Mouse (Mus musculus): ENCODE measurements around the gene Mettl1. TPM values are rescaled to one million over a fixed set of nuclear protein-coding genes. Genes with fewer than 3 reads are reported as not detected.
"Not testable (repeated sequence)": the region's sequence is repeated elsewhere in the genome, so short reads cannot be mapped to it uniquely, and the experiment has no call there.

The Mettl1 gene
- polyA plus RNA-seq, 1 experiment from 2014 or later, result 67.4 TPM

DNA sequence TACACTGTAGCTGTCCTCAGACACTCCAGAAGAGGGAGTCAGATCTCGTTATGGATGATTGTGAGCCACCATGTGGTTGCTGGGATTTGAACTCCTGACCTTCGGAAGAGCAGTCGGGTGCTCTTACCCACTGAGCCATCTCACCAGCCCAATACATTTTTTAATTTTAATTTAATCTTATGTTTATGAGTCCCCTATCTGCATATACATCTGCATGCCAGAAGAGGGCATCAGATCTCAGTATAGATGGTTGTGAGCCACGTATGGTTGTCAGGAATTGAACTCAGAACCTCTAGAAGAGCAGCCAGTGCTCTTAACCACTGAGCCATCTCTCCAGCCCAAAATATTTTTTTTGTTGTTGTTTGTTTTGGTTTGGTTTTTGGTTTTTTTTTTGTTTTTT, 31.1 kb downstream of the Mettl1 start:
- not testable (repeated sequence) for H3K9ac ChIP-seq; H3K4me2 ChIP-seq; H3K27ac ChIP-seq; ATAC-seq (replicated peaks; ENCODE audit: low FRiP score); H3K4me3 ChIP-seq (replicated peaks); H3K9me3 ChIP-seq (replicated peaks)
- peaks cover 16% of the 10 kb centered on the region for H3K36me3 ChIP-seq
- H3K27me3 ChIP-seq, result peaks cover 24% of the 10 kb centered on the region
- 85% methylated on average over 4 of the region's 4 CpGs for WGBS
- H3K4me1 ChIP-seq, result peaks cover 25% of the 10 kb centered on the region

GRCm38 (mm10) chr10:127072969-127073368, 31.8 kb downstream of the Mettl1 start:
- 66% methylated on average over 2 of the region's 2 CpGs for WGBS
- Histone ChIP-seq H3K27me3 (peaks cover 31% of the 10 kb centered on the region), H3K4me1 (peaks cover 26% of the 10 kb centered on the region)
- not testable (repeated sequence) for H3K27ac ChIP-seq; H3K9ac ChIP-seq; H3K36me3 ChIP-seq; H3K9me3 ChIP-seq (replicated peaks); ATAC-seq (replicated peaks; ENCODE audit: low FRiP score); H3K4me3 ChIP-seq (replicated peaks); H3K4me2 ChIP-seq

- Histone ChIP-seq H3K27me3 (peaks cover 41% of the 10 kb centered on the region), H3K4me2 (no peak overlapping the region), H3K36me3 (no peaks in the 10 kb centered on the region; the same call in 1 of the 2 replicates), H3K9ac (no peak overlapping the region), H3K27ac (no peak overlapping the region), H3K9me3 (replicated peaks) (no peaks in the 10 kb centered on the region), H3K4me1 (peaks cover 26% of the 10 kb centered on the region), H3K4me3 (replicated peaks) (no peak overlapping the region)
- ATAC-seq (replicated peaks; ENCODE audit: low FRiP score), result no peak
- 84% methylated on average over 1 of the region's 1 CpGs for WGBS
These were observed 32.8 kb downstream of the Mettl1 start for GRCm38 (mm10) chr10:127073981-127074380.

DNA sequence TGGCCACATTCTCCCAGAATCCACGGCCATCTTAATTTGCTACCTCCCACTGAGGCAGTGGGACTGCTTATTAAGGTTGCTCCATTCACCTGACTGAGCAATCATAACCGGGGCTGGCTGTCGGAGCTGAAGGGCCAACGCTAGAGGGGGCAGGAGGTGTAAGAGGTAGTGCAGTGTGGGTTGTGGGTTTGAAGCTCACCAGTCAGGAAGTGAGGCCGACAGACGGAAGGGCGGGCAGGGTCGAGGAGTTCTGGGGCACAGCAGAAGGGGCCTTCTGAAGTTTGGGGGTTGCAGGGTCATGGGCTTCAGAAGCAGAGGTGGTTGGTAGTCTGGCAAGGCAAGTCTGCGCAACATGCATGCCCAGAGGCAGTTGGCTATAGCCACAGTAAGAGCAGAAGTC, 33.9 kb downstream of the Mettl1 start, which contains the start of gene Agap2:
Gene Agap2, plus strand, starts transcription at position 205 of the 400 bp plus-strand sequence.
- Histone ChIP-seq H3K4me3 (replicated peaks) (no peak within 1 kb of the TSS), H3K27ac (no peak within 1 kb of the TSS), H3K9ac (no peak within 1 kb of the TSS), H3K4me2 (no peak within 1 kb of the TSS), H3K9me3 (replicated peaks) (no peaks in the 10 kb centered on the region), H3K36me3 (no peaks in the 10 kb centered on the region), H3K27me3 (peaks cover 52% of the 10 kb centered on the region), H3K4me1 (peaks cover 30% of the 10 kb centered on the region)
- 63% methylated on average over 9 of the region's 9 CpGs for WGBS
- ATAC-seq (replicated peaks; ENCODE audit: low FRiP score), result no peak

- H3K4me1 ChIP-seq, result peaks cover 36% of the 10 kb centered on the region
- H3K9me3 ChIP-seq (replicated peaks), result no peaks in the 10 kb centered on the region
- 64% methylated on average over 8 of the region's 8 CpGs for WGBS
- H3K9ac ChIP-seq, result no peak overlapping the region
- no peak overlapping the region for H3K4me3 ChIP-seq (replicated peaks)
- no peaks in the 10 kb centered on the region for H3K36me3 ChIP-seq
- no peak overlapping the region for H3K4me2 ChIP-seq
- H3K27me3 ChIP-seq, result peaks cover 58% of the 10 kb centered on the region
- no peak overlapping the region for H3K27ac ChIP-seq
- no peak for ATAC-seq (replicated peaks; ENCODE audit: low FRiP score)
These were observed 34.4 kb downstream of the Mettl1 start for GRCm38 (mm10) chr10:127075651-127076050.

GRCm38 (mm10) chr10:127076082-127076481, 34.9 kb downstream of the Mettl1 start:
- WGBS, result 34% methylated on average over 4 of the region's 4 CpGs
- H3K4me1 ChIP-seq, result peaks cover 36% of the 10 kb centered on the region
- no peak for ATAC-seq (replicated peaks; ENCODE audit: low FRiP score)
- no peak overlapping the region for H3K27ac ChIP-seq
- H3K4me3 ChIP-seq (replicated peaks), result no peak overlapping the region
- peaks cover 62% of the 10 kb centered on the region for H3K27me3 ChIP-seq
- no peaks in the 10 kb centered on the region for H3K36me3 ChIP-seq
- H3K9ac ChIP-seq, result no peak overlapping the region
- H3K9me3 ChIP-seq (replicated peaks), result no peaks in the 10 kb centered on the region
- no peak overlapping the region for H3K4me2 ChIP-seq

DNA sequence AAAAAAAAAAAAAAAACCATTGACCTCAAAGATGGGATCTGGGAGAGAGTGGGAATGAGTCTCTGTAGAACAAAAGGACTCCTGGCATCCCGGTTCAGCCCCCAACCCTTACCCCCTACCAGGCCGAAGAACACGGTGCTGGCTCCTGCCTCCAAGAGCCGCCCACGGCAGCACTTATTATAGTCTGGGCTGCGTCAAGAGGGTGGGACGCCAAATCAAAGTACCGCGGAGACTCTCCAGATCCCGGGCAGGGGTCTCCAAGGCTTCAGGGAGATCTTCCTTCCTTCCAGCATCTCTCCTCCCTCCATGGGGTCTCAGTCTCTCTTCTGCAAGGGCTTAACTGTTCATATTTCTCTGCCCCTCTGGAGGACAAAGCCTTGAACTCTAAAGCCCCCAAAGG, 36.3 kb downstream of the Mettl1 start:
- H3K9ac ChIP-seq, result no peak overlapping the region
- no peak for ATAC-seq (replicated peaks; ENCODE audit: low FRiP score)
- H3K4me2 ChIP-seq, result no peak overlapping the region
- H3K36me3 ChIP-seq, result no peaks in the 10 kb centered on the region
- H3K4me1 ChIP-seq, result peaks cover 46% of the 10 kb centered on the region
- no peak overlapping the region for H3K27ac ChIP-seq
- H3K4me3 ChIP-seq (replicated peaks), result no peak overlapping the region
- H3K9me3 ChIP-seq (replicated peaks), result no peaks in the 10 kb centered on the region
- 6% methylated on average over 10 of the region's 10 CpGs for WGBS
- peaks cover 76% of the 10 kb centered on the region for H3K27me3 ChIP-seq

- Histone ChIP-seq H3K27me3 (peaks cover 82% of the 10 kb centered on the region), H3K9ac (no peak overlapping the region), H3K4me1 (peaks cover 47% of the 10 kb centered on the region), H3K36me3 (no peaks in the 10 kb centered on the region), H3K4me2 (peak overlapping the region; percentile 93), H3K27ac (no peak overlapping the region), H3K4me3 (replicated peaks) (peak overlapping the region; percentile 53), H3K9me3 (replicated peaks) (no peaks in the 10 kb centered on the region)
- no peak for ATAC-seq (replicated peaks; ENCODE audit: low FRiP score)
- 4% methylated on average over 12 of the region's 12 CpGs for WGBS
These were observed 36.9 kb downstream of the Mettl1 start for GRCm38 (mm10) chr10:127078001-127078676.

- H3K9ac ChIP-seq, result peak overlapping the region; percentile 47
- peak overlapping the region; percentile 93 for H3K4me2 ChIP-seq
- peaks cover 50% of the 10 kb centered on the region for H3K4me1 ChIP-seq
- H3K9me3 ChIP-seq (replicated peaks), result no peaks in the 10 kb centered on the region
- no peaks in the 10 kb centered on the region for H3K36me3 ChIP-seq
- H3K4me3 ChIP-seq (replicated peaks), result peak overlapping the region; percentile 53
- peak; percentile 12; the same call in 1 of the 2 replicates for ATAC-seq (replicated peaks; ENCODE audit: low FRiP score)
- under 1% methylated on average over 47 of the region's 49 CpGs for WGBS
- H3K27ac ChIP-seq, result no peak overlapping the region
- peaks cover 90% of the 10 kb centered on the region for H3K27me3 ChIP-seq
These were observed 37.7 kb downstream of the Mettl1 start for GRCm38 (mm10) chr10:127078677-127079575.

DNA sequence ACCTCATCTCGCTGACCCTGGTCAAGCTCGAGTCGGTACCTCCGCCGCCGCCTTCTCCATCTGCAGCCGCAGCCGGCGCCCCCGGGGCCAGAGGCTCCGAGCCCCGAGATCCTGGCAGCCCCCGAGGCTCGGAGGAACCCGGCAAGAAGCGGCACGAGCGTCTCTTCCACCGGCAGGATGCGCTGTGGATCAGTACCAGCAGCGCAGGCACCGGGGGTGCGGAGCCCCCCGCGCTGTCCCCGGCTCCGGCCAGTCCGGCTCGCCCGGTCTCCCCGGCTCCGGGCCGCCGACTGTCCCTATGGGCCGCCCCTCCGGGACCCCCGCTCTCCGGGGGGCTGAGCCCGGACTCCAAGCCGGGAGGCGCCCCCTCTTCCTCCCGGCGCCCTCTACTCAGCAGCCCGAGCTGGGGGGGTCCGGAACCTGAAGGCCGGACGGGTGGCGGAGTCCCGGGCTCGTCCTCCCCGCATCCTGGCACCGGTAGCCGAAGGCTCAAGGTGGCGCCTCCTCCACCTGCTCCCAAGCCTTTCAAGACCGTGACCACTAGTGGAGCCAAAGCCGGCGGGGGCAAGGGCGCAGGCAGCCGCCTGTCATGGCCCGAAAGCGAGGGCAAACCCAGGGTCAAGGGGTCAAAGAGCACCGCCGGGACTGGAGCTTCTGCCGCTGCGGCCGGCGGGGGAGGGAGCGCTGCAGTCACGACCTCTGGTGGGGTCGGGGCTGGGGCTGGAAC, 38.6 kb downstream of the Mettl1 start:
- Histone ChIP-seq H3K27ac (no peak overlapping the region), H3K9ac (peak overlapping the region; percentile 47), H3K4me2 (peak overlapping the region; percentile 93), H3K4me3 (replicated peaks) (peak overlapping the region; percentile 53), H3K9me3 (replicated peaks) (no peaks in the 10 kb centered on the region), H3K4me1 (peaks cover 50% of the 10 kb centered on the region), H3K36me3 (no peaks in the 10 kb centered on the region), H3K27me3 (peaks cover 99% of the 10 kb centered on the region)
- ATAC-seq (replicated peaks; ENCODE audit: low FRiP score), result 0 out of 2 replicates have a peak, but pooled peaks have one; percentile 10
- WGBS, result 2% methylated on average over 69 of the region's 70 CpGs

DNA sequence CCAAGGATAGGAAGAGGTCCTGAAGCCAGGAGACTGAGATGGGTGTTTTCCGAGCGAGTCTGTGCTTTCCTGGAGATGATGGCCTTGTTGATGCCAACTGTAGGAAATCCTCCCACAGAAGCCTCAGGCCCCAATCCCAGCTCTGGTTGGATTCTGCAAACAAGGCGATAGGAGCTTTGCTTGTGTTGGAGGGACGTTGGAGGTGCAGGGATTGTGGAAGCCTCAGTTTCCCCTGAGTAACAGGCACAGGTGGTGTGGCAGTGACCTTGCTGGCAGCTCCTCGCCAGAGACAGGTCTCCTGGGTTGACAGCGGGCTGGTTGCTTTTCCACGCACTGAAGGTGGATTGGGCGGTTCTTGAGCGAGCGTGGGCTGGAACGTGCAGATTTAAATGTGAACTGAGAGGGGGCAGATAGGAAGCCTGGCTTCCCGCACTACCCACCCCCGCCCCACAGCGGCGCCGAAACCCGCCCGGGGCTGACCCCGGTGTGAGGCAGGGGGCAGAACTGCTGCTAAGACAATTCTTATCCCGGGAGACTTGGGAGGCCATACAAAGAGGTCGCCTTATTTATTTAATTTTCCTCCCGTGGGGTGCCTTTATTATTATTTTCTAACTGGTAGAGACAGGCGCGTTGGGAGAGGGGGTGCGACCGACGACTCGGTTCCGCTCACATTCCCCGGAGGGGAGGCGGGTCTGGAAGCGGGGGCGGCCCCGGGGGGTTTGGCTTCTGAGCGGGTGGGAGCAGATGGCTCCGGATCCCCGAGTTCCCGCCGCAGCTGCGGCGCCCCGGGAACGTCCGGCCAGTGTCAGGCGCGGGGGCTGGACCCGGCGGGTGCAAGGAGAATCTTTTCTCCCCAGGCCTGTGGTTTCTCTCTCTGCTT, 39.9 kb downstream of the Mettl1 start:
- Histone ChIP-seq H3K27ac (no peak overlapping the region), H3K36me3 (no peaks in the 10 kb centered on the region), H3K9ac (no peak overlapping the region), H3K4me1 (peaks cover 50% of the 10 kb centered on the region), H3K9me3 (replicated peaks) (no peaks in the 10 kb centered on the region), H3K4me3 (replicated peaks) (peak overlapping the region; percentile 53), H3K27me3 (peaks cover 96% of the 10 kb centered on the region), H3K4me2 (peak overlapping the region; percentile 58)
- 2% methylated on average over 48 of the region's 48 CpGs for WGBS
- ATAC-seq (replicated peaks; ENCODE audit: low FRiP score), result no peak
